Mouse (Mus musculus): ENCODE results near the gene Optc.

Optc gene

DNA sequence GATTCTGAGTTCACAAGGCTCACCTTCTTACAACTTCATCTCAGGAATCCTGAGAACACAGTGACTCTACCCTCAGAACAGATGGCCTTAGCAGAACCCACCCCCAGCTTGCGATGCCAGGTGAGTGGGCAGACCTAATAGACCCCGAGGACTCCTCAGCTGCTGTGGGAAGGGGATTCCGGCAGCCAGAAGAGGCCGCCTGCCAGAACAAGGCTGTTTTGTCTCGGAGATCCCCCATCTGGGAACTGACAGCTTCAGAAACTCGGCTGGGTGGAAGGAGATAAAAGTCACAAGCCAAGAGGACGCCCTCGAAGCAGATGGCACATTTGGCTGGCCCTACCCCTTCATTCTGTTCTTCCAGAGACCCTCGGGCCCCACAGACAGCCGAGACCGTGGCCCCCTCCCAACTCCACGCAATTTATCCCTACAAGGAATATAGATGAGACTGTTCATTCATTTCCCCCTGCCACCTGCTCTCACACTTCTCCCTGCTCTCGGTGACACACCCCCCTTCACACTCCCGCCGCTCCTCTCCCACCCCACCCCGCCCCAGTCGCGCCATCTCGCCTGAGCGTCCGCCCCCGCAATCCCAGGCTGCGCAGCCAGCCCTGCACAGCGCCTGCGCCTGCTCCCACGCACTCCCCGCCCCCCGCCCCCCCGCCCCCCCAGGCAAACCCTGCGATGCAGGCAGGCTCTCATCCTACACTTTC is at the start of gene Optc:
Optc (minus strand) TSS at position 51 of the 710 bp plus-strand sequence.
- DNase-seq (ENCODE audit: low read depth, low spot score): peak; percentile 46

DNA sequence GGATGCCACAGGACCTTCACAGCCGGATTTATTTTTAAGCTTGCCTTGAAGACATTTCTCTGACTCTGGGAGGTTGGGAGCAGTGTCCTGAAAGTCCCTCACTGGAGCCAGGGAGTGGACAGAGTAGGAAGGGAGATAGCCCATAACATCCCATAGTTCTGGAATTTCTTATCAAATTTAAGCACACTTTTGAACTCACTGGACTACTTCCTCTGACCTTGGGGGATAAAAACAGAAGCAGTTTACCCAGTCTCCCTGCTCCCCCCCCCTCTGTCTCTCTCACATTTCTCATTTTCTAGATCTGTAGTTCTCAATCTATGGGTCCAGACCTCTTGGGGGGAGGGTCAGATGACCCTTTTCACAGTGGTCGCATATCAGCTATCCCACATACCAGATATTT is 46.2 kb upstream of the Optc start:
- DNase-seq (ENCODE audit: low read depth, low spot score): no peak

DNA sequence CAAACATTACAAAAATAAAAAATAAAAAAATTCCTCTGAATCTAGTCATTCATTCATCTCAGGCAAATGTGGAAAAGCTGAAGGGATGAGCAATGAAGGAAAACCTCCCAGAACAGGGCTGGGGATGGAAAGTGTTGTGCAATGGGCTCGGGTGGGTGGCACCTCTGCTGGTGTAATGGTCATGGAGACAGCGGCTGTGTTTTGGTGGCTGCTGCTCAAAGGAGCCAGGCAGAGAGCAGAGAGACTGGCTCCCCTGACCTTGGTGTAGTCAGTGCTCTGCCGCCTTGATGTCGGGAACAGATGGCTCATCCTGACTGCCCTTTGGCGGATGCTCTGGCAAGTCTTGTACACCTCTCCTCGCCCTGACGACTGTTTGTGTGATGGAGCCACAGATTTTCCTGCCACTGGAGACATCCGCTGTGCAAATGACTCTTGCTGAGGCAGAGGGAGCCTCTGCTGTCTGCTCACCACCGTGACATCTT is 45.5 kb upstream of the Optc start:
- no peak for DNase-seq (ENCODE audit: low read depth, low spot score)

DNA sequence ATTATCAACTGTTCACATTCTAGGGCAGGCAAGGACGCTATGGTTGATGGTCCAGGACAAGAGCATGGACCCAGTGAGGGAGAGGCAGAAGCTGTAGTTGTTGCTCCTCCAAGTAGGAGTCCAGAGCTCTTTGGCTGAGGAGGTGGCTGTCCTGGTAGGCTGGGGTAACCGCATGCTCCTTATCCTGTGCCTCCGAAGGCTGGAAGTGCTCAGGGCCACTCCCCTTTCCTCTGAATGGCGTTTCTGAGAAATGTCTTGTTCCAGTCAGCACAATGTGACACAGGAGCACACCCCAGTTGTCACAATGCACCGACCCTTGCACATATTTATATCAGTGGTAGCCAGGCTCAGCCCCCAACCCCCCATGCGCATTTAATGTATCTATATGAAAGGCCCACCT is 43.8 kb upstream of the Optc start:
- no peak for DNase-seq (ENCODE audit: low read depth, low spot score)

DNA sequence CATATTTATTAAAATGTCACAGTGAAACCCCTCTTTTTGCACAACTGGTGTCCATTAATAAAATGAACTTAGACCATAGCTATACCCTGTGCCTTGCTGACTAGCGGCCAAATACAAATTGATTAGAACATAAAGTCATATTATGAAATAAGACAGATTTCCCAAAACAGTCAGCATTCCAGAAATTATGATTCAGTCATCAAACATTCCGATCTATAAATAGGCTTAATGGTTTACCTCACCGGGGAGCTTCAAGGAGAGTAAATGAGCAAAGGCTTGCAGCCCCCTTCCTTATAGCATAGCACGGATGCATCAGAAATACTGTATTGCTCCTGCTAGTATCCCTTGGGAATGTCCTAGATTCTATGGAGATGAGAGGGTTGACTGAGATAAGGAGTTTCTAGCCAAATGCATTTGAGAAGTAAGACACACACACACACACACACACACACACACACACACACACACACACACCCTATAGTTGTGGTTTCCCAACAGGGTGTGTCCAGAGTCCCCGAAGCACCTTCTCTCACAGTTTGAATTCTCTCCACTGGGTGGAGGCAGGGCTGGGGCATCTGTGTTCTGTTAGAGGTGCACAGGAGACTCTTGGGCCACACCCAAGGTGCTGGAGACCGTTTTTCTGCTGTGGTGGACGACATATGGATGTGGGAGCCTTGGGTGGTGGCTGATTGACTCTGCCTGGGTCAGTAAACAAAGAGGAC is 42.4 kb upstream of the Optc start:
- no peak for DNase-seq (ENCODE audit: low read depth, low spot score)

DNA sequence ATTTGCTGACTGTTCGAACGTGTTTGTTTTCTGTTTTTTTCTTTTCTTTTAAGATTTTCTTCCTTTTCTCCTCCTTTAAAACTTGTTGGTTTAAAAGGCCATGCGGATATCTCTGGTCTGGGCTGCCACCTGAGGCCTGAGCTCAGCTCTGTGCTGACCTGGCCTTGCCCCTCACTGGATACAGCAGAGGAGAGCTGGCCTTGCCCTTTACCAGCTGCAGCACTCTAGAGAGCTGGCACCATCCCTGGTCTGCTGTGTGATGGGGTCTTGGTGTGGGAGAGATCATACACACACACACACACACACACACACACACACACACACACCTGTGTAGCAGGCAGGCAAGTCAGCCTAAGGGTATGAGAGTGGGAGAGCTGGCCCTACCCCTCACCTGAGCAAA is 37.3 kb upstream of the Optc start:
- no peak for DNase-seq (ENCODE audit: low read depth, low spot score)

DNA sequence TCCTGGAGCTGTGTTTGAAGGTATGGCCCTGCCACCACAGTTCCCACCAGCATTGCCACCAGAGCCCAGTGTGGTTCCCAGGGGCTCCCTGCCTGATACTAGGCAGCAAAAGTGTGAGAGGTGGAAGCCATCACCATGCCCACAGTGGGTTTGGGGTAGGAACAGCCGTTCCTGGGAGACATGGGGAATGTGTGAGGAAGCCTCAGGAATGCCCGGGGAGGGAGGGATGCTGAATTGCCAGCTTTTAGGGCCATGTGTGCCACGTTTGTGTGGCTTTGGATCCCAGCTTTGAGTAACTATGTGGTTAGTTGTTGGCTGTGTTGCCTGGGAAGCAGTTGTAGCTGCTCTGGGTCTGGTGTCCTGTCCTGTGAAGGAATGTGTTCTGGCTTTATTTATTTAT is 34.1 kb upstream of the Optc start:
- no peak for DNase-seq (ENCODE audit: low read depth, low spot score)

DNA sequence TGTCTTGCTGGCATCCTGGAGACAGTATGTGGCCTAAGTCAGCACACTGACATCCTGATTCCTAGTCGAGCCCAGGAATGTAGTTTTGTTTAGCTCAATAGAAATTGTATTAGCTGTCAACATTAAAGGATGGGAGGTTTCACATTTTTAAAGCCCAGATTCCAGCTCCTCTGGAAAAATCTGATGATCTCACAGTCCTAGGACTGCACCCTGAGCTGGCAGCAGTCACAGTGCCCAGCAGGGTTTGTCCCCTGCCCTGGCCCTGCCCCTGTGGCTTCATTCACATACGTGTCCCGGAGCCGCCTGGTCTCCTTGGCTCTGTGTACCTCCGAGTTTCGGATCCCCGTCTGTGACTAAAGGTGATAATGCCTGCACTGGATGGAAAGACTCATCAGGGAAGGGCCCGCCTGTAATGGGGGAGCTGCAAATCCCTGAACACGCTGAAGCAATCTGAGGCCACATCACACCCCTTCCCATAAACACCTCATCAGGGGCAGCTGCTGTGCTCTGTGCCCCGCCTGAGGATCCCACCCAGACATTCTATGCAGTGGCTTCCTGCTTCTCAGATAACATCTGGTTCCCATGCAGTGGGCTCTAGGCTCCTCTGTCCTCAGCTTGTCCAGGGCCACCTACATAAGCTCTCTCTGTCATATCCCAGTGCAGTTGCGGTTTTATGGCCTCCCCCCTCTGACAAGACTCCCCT is 33.5 kb upstream of the Optc start:
- DNase-seq (ENCODE audit: low read depth, low spot score): no peak

DNA sequence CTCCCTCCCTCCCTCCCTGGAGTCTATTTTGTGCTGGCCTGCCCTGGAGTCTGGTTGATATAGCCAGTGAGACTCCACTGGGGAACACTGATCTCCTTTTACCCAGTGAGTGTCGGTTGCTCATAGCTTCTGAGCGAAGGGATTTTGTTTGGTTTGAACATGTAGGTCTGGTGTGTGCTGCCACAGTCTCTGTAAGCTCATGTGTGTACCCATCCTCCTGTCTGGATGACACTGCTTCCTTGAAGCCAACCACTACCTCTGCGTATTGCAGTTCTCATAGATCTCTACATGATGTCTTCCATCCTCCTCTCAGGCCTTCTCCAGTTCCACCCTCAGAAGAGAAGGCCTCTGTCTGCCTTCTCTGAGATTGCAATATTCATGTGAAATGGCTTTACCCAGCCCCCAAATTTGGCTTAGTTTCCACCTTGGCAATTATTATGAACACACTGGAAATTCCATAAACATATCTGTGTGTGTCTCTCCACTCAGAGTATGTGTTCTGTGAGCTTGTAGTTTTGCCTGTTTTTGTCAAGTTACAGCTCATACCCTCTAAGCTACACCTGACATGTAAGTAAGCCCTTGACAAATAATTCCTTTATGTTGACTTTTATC is 32.8 kb upstream of the Optc start:
- DNase-seq (ENCODE audit: low read depth, low spot score): no peak

DNA sequence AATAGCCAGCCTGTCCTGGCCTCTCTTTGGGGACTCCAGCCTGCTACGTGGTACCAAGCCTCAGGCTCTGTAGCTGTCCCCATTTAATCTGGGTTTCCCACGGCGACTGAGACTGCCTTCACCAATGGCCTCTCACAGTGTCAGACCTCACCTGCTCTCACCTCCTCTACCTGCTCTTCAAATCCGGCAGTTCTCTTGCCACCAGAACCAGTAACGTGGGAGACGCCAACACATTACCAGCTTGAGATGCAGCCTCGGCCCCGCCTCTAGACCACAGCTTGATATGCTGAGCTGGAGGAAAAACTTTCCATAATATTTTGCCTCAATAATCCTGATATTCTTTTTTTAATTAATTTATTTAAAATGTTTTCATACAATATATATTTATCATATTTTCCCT is 31.9 kb upstream of the Optc start:
- no peak for DNase-seq (ENCODE audit: low read depth, low spot score)

DNA sequence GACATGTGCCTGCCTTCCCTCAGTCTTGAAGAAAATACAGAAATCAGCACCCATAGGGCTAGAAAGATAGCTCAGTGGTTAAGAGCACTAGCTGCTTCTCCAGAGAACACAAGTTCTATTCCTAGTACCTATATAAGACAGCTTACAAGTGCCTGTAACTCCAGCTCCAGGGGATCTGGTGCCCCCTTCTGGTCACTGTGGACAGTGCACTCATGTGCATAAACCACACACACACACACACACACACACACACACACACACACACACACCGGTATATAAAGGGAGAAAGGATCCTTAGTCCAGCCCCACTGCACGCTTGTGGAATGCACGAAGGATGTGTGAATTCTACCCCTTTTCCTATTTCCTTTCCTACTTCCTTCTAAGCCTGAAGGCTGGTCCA is 28.4 kb upstream of the Optc start:
- peak; percentile 44 for DNase-seq (ENCODE audit: low read depth, low spot score)

DNA sequence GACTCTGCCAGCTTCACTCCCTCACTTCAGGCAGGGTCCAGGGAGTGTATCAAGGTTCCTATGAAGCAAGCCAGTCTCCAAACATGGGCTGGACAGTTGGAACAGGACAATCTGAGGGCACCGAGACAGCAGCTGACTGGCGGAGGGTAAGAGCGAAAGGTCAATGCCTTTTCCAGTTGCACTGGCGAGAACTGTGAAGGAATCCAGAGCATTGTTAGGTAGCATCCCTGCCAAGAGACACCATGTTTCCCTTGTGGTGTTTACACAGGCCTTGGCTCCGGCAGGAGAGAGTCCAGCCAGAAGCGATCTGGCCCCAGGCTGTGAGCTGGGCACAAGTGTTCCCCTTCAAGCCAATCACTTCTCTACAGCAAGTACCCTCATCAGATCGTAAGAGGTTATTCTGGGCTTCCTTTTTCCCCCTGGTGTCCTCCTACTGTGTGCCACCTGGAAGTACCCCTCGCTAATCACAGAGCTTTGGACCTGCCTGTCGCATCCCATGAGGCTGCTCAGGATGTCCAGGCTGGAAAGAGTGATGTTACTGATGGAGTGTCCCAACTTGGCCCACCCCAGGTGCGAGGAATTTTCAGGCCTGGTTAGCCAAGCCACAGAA is 26.7 kb upstream of the Optc start:
- DNase-seq (ENCODE audit: low read depth, low spot score): no peak

DNA sequence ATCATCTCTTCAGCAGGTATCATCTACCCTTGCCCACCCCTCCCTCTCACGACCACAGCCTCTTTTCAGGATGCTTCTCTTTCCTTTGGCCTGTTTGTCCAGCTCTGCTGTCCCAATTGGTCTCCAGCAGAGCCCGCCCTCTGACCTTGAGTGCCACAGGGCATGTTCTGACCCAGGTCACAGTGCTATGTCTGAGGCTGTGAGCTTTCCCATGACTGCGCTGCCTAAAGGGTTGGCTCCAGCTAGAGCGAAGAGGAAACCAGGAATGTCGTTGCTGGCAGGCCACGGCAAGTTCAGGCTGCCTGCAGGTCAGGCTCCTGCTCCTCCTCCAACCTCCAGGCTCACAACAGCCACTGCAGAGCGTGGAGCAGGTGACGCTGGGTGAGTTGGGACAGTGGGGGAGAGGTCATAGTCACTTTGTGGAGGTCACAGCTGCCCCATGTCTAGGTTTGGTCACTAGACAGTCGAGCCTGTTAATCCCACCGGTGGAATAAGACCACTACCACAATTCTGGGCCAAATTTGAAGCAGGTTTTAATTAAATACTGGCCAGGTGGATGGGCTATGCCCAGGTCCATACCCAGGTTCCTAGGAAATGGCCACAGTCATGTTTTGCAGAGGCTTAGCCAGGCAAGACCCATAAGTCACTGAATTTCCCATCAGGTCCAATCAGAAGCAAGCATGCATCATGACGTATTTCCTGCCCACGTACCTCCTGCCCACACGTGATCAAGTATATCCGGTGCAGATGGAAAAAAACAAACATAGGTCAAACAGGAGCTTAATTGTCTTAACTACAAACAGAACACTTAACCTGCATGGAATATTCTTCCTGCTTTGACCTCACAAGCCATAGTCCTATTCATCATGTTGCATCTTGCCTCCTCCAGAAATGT is 25.7 kb upstream of the Optc start:
- DNase-seq (ENCODE audit: low read depth, low spot score): no peak

DNA sequence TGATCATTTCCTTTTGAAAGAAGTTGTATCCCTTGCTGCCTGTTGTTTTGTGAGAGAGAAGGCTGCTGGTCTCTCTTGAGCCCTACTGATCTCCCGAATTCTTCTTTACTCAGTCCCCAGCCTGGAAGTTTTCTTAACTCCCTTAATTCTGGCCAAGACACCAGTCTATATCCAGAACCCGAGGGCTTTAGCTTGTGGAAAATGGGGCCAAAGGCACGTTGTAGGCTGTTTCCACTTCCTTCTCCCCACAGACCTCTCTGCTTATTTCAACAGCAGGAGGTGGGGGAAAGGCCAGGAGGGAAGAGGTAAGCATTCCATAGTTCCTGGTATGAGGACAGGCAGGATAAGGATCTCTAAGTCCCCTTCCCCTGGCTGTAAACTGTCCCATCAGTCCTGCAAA is 22.2 kb upstream of the Optc start:
- no peak for DNase-seq (ENCODE audit: low read depth, low spot score)

DNA sequence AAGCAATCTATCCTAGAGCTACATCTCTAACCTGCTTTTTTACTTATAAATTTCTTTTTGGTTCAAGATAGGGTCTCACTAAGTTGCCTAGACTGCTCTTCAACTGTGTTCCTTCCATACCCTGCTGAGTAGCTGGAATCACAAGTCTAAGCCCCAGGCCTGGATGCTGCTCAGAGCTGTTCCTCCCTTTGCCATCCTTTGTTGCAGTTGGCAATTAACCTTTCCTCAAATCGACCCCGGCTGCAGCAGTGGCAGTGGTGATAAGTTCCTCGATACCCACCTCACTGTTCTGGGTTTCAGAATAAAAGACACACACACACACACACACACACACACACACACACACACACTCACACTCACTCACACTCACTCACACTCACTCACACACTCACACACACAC is 17.4 kb upstream of the Optc start:
- DNase-seq (ENCODE audit: low read depth, low spot score): no peak

DNA sequence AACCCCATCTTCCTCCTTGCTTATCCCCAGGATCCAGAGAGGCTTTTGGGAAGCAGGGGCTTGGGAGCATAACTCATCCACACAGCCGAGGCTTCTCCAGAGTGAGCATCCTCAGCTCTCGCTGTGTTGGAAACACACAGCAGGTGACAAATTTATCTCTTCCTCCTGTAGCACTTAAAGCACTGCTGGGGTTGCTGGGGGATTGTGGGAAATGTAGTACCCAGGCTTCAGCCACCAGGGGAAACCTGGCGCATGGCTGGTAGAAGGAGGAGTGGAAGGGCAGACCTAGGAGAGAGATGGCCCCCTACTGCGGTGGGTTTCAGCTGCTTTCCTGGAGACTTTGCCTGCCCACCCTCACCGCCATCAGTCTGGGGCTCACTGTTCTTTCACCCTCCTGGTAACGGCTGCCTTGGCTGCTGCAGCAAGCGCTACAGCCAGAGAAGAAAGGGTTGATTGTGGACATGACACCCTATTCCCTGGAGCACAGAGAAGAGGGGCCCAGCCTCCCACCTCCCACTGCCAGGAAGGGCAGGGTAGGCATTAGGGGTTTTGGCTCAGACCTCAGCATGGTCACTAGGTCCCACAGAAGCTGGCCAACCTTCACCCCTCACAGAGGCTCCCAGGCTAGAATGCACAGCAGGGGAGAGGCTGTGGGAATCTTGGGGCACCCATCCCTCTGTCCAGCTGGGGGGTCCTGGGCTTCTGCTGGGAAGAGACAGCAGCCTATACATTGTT is 16.5 kb upstream of the Optc start:
- DNase-seq (ENCODE audit: low read depth, low spot score): peak; percentile 81

DNA sequence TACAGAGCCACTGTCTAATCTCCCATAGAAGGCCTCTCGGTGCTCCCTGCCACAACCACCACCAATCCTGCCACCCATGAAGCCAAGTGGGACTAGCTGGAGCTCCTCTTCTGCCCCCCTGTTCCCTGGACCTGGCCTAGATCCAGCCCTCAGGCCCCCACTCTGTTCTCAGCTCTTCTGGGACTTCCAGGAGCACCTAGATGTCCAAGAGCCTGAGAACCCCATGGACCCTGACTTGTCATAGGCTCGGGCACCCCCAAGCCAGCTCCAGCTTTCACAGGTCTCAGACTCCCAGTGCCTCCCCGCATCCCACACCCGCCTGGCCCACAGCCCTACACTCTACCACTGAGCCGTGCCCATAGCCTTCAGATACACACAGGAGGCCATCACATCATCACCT is 15.3 kb upstream of the Optc start:
- no peak for DNase-seq (ENCODE audit: low read depth, low spot score)

DNA sequence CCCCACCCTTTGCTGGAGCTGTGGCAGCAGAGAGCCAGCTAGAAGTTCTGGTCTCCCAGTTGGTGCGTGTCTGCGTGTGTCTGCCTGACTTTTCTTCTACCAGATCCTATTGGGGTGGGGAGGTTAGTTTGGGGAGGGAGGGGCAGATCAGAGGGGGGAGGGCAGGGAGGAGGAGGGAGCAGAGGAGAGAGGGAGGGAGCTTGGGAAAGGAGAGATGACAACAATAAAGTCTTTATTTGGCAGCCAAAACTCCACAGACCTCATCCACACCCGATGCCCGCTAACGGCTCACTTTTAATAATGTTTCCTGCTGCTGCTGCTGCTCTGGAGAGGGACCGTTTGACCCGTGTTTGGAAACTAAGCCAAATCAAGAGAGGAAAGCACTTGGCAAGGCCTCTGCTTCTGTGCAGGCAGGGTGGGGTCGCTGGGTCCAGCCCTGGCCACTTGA is 13.5 kb upstream of the Optc start, which contains the start of gene Prelp:
Prelp (minus strand) TSS at position 111 of the 448 bp plus-strand sequence.
- DNase-seq (ENCODE audit: low read depth, low spot score): no peak

DNA sequence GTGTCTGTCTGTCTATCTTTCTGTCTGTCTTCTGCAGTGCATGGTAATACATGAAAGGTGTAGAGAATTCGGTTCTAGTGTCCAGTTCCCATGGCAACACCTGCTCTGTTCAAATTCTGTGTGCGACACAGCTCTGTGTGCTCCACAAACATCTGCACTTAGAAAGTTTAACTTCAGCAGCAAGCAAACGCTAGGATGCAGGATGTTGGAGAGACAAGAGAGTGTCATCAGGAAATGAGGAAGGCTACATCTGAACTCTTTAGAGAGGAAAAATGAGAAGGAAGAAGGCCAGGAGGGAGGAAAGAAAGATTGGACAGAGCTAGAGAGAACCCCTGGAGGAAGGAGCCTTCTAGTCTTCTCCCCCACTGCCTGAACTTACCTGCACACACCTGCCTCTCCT is 13.1 kb upstream of the Optc start:
- peak; percentile 23 for DNase-seq (ENCODE audit: low read depth, low spot score)

DNA sequence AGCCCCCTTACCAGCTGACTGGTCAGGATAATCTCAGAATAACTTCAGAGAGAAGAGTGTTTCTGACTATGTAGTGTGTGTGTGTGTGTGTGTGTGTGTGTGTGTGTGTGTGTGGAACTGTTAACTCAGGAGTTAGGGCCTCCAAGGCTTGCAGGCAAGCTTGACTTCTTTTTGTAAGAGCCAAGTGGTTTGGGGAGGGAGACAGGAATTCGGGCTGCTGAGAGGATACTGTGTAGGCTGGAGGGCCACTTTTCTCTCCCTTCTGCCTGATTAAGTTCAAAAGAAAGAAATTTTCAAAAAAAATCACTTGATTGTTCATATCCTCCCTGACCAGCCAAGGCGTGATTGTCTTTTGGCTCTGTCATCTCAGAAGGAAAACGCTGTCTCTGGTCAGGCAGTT is 12.6 kb upstream of the Optc start:
- DNase-seq (ENCODE audit: low read depth, low spot score): no peak
